Mouse (Mus musculus): Measurements from ENCODE around the gene Ddit4l.
"Not testable (repeated sequence)": the region's sequence is repeated elsewhere in the genome, so short reads cannot be mapped to it uniquely, and the experiment has no call there.

Gene Ddit4l

DNA sequence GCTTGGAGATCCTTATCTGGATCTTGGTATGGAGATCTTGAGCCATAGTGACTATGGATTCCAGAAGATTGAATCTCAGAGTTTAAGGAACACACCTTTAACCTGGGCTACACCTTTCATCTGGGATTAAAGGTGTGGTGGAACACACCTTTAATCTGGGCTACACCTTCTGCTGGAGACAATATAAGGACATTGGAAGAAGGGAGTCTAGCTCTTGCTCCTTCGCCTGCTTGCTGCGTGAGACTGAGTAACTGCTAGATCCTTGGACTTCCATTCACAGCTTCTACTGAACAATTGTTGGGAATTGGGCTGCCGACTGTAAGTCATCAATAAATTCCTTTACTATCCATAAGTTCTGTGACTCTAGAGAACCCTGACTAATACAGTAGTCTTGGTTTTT, at the start of gene Ddit4l:
TSS of gene Ddit4l (plus strand) at position 301 of the 400 bp plus-strand sequence.
- not testable (repeated sequence) for DNase-seq (ENCODE audit: low read depth)

DNA sequence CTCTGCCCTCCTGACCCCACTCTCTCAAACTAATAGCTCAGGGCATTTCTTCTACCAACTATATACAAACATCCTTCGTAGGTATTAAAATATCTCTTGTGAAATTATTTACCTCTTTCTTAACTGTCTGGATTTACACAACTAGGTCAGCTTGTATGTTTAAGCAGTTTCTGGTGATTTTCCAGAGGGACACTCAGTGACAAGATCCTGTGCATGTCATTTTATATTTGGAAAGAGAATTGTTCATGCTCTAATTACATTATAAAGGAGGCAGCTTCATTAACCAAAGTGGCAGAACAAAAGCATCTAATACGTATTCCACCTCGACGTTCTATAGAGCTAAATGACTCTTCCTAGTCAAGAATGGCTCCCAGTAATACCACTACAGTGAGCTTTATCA, 45.3 kb upstream of the Ddit4l start:
- DNase-seq (ENCODE audit: low read depth), result no peak

DNA sequence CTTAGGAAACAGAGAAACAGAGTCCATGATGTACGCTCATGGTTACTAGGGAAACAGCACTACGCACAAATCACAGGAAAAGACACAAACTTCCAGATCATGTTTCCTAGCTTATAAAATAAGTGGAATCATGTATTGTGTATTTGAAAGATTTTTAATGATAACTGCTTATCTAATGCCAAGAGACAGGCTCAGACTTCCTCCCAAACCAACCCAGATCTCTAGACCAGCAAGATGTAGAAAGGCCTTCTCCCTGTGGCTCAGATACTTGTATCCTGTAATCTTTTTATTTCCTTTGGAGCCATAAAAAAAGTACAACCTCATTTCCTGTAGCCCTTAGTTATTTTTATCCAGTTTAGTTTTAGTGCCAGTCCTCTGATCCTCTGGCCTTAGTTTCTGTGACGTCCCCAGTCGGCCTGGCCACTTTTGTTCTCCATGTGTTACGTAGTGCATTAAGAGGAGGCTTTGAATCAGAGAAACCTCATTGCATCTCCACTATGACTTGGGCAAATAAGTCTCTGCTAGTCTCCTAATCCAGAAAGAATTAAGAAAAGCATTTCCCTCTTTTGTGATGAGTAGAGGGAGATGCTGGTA, 34.9 kb upstream of the Ddit4l start:
- DNase-seq (ENCODE audit: low read depth), result no peak

DNA sequence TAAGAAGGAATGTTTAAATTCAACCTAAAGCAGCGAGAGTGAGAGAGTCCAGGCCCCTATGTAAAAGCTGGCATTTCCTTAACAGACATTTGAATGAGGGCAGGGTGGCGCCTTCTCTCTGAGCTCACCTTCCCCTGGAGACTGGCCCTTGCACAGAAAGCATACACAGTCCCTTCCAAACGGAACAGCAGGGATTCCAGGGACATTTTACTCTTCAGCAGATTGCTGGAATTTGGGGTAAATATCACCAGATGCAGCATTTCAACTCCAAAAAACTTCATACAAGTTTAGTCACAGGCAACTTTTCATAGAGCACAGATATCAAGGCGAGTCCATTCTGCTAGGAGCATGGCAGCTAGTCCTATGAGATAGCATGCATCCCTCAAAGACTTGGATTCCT, 31.6 kb upstream of the Ddit4l start:
- DNase-seq (ENCODE audit: low read depth), result no peak

DNA sequence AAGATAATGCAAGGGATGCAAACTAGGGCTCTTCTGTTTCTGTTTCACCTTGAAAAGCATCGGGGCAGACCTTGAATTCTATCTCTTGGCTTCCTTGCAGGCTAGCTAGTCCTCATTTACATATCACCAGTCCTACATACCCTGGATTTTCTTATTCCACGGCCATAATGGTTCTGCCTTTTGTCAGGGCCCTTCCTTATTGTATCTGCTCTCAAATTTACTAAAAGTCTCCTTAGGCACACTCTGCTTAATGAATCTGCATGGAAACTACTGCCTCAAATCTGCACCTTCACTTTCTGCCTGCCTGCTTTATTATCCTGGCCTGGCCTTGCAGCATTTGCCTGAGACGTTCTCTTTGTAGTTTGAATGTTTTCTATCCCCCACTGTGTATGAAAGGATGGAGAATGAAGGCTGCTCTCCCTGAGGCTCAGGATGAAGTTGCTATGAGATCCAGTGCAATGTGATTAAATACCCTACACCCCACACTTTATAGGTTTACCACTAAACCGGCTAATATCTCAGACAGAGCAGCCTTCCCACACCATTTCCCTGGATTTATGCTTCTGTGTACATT, 27.0 kb upstream of the Ddit4l start:
- no peak for DNase-seq (ENCODE audit: low read depth)

DNA sequence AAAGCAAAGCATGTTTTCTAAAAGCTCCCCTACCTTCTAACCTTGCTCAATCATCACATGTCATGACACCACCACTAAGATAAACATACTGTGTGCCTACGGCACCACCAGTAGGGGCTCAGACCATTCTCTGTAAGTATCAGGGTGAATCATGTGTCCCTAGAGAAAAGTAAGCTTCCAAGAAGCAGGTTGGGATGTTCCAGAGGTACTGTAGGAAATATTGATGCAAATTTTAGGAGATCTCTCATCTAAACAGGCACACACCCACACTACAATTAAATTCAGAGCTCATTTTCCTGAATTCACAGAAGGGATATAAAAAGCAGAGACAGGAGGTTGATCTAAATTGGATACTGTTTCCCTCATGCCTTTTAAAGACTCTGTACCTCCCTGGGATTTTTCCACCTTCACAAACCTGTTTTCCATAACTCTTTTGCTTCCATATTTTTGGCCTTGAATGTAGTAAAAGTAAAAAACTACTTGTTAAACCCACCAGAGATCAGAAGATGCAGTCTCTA, 12.4 kb upstream of the Ddit4l start:
- no peak for DNase-seq (ENCODE audit: low read depth)

DNA sequence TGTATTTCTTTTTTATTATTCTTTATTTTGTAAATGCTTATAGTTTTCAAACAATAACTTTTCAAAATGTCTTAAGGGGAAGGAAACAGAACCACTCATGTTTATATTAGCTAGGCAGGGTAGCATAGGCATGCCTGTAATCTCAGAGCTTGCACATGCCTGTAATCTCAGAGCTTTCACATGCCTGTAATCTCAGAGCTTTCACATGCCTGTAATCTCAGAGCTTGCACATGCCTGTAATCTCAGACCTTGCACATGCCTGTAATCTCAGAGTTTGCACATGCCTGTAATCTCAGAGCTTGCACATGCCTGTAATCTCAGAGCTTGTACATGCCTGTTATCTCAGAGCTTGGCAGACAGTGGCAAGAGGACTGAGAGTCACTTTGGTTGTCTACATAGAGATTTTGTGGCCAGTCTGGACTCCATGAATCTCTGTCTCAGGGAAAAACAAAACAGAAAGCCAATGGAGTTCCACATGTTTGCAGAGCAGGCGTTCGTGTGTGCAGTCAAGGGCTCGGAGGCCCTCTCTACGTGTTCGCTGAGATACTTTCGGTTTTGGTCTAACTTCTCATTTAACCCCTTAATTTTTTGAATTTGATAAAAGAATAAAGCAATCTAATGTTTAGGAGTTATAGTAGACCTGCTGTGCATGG, 10.8 kb upstream of the Ddit4l start:
- no peak for DNase-seq (ENCODE audit: low read depth)

DNA sequence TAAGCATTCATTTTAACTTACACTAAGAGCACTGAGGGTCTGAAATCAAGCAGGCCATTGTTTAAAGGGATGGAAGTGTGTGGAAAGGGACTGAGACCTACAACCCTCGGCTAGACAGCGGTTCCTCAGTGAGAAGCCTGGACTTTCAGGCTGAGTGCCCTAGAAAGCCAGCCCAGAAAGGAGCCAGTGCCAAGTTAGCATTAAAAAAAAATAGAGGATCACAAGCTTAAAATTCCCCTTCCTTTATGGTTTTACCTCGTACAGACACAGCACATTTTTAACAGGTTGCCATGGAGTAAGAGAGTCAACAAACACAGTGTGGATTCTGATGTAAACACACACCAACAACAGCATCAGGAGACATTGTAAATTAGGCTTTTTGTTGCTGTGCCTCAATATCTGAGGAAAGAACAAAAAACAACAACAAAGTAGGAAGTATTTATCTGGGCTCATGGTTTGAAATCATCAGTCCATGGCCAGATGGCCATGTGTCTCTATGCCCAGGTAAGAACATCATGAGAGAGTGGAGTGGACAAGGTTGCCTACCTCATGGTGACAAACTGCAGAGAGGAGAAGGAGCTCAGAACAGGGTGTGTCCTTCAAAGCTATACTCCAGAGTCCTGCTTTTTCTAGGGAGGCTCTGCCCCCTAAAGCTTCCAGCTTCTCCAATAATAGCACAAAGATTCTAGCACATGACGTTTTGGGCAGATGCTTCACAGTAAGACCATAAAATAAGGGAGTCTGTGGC, 10.1 kb upstream of the Ddit4l start:
- no peak for DNase-seq (ENCODE audit: low read depth)

DNA sequence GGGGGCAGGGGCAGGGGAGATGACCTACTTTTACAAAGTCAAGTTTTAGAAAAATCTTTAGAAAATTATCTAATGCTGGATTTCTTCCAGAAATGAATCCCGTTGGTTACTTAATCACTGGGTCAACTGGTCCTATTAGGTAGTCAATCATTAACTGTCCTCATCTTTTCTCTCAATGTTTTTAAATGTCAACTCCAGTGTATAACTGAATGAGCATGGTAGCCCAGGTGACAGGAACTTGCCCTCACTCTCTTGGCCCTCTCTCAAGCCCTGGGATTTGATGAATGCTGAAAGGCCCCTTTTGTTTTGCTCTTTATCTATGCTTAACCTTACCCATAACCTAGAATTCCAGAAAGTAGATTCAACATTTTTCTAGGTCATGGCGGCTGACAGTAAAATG, 9.4 kb upstream of the Ddit4l start:
- DNase-seq (ENCODE audit: low read depth), result no peak

DNA sequence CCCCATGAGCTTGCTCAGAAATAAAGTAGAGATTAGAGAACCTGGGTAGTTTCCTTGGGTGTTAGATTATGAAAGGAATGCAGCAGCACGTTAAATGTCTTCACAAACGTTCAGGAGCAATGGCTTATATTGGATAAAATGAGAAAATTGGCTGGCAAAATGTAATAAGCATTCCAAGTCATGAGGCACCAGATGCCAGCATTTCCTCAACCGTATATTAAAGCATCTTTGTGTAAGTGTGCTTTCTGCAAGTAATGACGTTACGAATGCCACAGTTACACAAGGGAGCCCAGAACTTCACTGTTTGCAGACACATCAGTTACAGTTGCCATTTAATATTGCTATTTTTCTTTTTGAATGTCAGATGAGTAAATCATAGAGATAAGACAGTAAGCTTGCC, 872 bp upstream of the Ddit4l start:
- DNase-seq (ENCODE audit: low read depth), result no peak

DNA sequence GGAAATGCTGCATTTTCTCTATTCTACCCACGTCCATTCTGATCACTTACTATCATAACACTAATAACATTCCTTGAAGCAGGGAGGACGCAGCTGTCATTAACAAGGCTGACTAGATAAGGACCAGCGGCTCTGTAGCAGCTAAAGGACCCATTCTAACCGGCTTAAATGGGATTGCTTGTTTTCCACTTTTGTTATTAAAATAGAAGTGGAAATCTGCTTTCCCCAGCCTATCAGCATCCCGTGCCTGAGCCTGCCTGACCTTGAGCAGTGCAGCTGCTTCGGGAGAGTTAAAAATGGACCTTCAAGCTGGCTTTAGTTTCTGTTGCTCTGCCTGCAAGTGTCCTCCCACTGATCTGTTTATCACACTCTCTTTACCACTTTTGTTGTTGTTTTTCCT, 679 bp downstream of the Ddit4l start:
- DNase-seq (ENCODE audit: low read depth), result no peak

DNA sequence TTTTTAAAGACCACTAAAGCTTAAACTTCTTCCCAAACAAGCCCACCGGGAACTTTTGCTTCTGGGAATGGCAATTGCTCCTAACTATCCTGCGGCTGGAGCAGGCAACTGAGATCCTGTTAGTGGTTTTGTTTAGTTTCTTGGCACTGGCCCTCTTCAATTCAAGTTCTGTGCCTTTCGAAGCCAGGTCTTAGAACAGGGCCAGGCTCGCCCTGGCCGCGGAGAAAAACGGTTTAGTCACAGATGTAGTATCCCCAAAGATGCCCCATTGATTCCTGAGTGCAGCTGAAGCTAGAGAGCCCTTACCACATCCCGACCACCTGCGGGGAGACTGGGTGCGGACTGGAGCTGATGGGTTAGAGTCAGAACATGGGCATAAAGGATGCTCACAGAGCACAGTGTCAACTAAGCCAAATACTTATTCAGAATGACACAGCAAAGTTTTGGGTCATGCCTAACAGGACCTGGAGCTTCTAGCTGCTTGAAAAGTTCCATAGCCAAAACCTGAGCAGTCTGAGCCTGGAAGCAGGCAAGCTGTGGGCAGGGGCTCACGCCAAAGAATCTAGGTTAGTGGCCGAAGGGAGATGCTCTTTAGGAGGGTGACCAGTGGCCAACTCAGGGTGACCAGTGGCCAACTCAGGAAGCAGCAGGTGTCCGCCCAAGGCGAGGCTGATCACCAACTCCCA, 1.6 kb downstream of the Ddit4l start:
- DNase-seq (ENCODE audit: low read depth), result no peak

DNA sequence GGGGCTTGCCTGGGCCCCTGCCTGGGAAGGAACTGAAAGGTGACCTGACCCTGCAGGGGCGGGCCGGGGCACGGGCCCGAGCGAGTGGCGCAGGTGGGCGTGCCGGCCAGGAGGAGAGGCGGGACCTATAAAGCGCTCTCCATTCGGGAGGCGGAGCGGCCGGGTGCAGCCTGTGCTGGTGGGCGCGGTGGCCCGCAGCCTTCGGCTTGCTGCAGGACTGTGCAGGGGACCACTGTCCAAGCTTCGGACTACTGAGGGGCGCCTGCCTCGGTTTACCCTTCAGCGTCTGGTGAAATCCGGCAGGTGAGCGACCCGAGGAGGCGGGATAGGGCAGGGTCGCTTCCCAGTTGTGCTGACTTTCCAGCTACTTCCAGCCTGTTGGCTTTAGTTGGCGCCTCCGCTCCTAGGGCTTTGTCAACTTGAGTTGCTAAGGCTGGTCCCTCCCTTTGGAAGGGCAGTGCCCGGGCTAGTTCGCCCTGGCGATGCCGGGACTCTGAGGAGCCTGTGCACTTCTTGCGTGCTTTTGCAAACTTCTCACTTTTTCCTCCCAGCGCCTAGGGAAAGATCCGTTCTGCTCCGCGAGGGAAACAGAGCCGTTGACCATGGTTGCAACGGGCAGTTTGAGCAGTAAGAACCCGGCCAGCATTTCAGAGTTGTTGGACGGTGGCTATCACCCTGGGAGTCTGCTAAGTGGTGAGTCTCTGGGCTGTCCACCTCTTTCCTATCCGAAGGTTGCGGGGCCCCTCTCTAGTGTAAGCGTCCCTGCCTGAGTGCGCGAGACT, 2.4 kb downstream of the Ddit4l start:
- peak; percentile 8 for DNase-seq (ENCODE audit: low read depth)

DNA sequence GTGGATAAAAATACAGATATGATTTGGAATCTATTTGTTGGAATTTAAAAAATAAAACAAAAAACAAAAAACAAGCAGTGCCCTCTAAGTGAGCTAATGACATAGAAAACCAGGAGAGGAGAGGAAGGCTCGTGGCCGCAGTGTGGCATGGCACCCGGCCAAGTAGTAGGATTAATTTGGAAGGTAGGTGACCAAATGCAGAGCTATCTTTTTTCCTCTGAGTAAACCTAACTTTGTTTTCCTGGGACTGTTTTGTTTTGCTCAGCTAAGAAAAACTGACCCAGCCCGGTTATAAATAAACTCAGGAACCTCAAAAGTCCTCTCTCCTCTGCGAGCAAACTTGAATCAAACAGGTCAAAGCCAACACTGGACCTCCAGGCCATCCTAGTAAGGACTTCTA, 3.6 kb downstream of the Ddit4l start:
- no peak for DNase-seq (ENCODE audit: low read depth)

DNA sequence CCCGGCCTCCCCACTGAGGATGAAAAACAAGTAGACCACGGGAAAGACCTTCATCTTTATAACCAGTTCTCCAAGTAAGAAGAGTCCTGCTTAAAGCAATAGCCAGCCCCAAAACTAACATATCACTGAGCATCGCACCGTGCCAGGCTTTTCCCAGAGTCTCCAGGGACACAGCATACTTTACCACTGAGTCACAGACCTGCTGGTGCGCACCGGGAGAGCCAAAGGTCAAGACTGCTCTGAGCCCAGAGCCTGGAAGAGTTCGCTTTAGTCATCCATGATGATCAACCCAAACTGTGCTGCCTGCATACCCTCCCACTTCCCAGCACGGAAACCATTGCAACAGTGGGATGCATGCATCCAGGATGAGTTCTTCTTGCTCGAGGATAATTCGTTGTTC, 12.3 kb downstream of the Ddit4l start:
- no peak for DNase-seq (ENCODE audit: low read depth)

DNA sequence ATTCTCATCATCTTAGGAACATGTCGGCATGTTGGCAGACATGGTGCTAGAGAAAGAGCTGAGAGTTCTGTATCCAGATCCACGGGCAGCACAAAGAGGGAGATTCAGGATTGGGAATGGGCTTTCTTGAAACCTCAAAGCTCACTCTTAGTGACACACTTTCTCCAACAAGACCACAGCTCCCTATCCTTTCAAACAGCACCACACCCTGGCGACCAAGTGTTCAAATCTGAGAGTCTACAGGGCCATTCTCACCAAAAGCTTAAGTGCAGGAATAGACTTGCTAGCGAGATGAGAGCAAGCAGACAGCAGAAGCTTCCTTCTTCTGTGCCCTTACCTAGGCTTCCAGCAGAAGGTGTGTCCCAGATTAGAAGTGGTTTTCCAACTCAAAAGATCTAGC, 15.2 kb downstream of the Ddit4l start:
- no peak for DNase-seq (ENCODE audit: low read depth)

DNA sequence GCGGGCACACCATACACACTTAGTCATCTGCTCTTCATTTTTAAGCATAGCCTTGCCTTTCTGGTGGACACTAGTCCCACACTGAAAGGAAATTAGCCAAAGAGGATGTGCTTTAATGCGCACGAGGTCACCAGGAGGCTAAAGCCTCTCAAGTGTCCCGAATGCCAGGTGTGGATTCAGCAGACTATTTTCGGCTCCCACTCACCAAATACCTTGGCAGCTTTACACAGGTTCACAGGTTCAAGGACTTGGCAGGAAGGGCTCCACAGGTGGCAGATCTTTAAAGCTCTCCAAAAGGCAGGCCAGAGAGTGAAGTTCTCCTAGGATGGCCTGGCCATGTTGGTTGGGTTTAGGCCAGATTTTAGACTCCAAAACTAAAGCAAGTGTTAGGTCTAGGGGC, 19.8 kb downstream of the Ddit4l start:
- no peak for DNase-seq (ENCODE audit: low read depth)

DNA sequence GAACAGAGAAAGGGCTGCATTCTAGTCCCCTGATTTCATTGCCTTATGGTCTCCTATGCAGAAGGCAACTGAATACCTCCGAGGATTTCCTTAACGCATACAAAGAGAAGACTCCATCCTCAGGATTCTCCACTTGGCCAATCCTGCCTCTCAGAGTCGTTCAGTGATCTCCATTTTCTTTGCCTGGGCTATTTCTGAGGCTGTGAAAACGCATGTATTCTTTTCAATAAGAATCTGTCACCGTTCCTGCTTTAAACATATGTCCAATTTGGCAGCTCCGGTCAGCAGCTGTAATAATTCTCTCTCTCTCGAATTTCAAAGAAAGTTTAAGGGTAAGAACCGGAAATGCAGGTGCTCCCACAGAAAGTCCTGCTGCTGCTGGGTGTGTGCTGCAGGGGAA, 20.7 kb downstream of the Ddit4l start:
- no peak for DNase-seq (ENCODE audit: low read depth)

DNA sequence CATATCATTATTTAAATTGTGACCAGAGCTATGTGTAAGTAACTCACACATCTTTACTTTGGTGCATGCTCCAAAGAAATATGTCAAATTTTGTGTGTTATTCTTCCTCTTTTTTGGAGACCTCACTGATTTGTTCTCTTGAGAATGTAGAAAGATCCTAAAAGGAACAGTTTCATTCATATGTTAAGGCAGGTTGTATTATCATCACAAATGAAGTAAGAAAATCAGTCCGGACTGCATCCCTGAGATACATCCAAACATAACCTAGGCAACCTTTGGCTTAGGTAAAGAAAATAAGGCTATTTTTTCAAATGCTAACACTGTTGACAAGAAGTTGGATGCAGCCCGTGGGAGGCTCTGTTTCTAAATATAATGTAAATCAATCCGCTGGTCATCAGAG, 21.2 kb downstream of the Ddit4l start:
- DNase-seq (ENCODE audit: low read depth), result no peak

DNA sequence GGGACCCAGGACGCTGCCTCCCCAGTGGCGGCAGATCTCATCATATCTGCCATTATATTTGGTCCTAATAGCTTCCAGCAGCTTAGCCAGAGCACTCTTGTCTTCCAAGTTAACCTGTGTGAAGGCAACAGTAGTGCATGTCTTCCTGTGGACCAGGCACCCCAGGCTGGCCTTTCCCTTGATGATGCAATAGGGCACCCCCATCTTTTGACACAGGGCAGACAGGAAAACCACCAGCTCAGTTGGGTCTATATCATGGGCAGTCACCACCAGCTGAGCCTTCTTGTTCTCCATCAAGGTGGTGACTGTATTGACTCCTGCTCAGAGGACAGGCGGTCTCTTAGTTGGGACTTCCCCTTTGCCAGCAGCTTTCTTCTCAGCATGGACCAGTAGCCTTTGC, 22.7 kb downstream of the Ddit4l start:
- DNase-seq (ENCODE audit: low read depth), result no peak

DNA sequence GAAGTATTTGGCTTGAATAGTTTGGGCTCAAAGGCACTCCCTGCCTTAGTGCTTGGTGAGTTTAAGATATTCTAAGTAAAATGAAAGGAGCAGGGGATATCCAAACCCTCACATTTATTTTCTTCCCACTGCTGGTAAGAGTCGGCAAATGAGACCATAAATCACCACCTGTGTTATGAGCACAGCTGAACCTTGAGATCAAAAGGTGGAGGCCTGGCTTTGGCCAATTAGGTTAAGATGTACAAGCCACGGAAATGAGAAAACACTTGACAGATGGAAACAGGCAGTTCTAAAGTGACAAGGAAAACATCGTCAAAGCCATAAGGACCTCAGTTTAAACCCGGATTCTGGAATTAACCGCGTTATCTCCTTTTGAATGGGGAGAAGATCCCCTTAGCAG, 23.5 kb downstream of the Ddit4l start:
- no peak for DNase-seq (ENCODE audit: low read depth)
